Mouse (Mus musculus): ENCODE measurements at regions not wholly inside any gene's neighbourhood (a gene's known extent, or its start where the extent isn't known, plus 50 kb on each side); places are given as distances from the start of the nearest gene placed in this dataset.

DNA sequence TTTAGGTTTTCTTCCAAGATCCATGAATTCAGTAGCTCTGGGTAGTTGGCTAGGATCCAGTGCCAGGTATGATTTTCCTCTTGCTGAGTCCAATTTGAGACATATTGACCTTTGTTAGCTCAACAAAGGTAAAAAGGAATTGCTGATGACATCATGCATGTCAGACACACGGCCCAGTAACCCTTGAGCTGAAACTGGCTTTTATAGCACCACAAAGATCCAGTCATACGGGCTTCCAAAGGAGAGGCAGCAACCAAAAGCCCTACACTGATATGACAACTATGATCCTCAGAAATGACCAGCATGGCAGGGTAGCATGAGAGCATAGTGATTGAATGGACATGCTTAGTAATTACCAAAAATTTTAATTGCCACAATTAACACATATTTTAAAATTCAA is 258.0 kb upstream of the Defb41 start:
- no peak overlapping the region for H3K9ac ChIP-seq (ENCODE audit: control insufficient read depth, low read depth, low read length, poor library complexity, severe bottlenecking)
- H3K36me3 ChIP-seq (ENCODE audit: control insufficient read depth in 1 of 2, insufficient read depth in 2 of 2, low read length in 2 of 2), result no peaks in the 10 kb centered on the region
- H3K27me3 ChIP-seq (ENCODE audit: control insufficient read depth in 1 of 2, insufficient read depth in 2 of 2, low read length in 2 of 2), result no peaks in the 10 kb centered on the region
- no peak overlapping the region for H3K27ac ChIP-seq (ENCODE audit: control insufficient read depth, low read depth, low read length)
- DNase-seq (ENCODE audit: low read depth, low spot score), result no peak
- no peaks in the 10 kb centered on the region for H3K79me2 ChIP-seq (ENCODE audit: control insufficient read depth, insufficient read depth, low read length, poor library complexity)
- H3K4me1 ChIP-seq (ENCODE audit: control insufficient read depth in 1 of 2, insufficient read depth in 2 of 2, low read length in 2 of 2), result no peaks in the 10 kb centered on the region
- no peaks in the 10 kb centered on the region for H3K9me3 ChIP-seq (replicated peaks; ENCODE audit: insufficient read depth, low read length)
- TF ChIP-seq TCF12 (IDR thresholded peaks at IDR 0.05; ENCODE audit: low read depth, low read length), result no peak
- H3K4me3 ChIP-seq (ENCODE audit: control insufficient read depth in 1 of 2, insufficient read depth in 1 of 2, low read depth in 2 of 2, low read length in 2 of 2), result no peak overlapping the region

DNA sequence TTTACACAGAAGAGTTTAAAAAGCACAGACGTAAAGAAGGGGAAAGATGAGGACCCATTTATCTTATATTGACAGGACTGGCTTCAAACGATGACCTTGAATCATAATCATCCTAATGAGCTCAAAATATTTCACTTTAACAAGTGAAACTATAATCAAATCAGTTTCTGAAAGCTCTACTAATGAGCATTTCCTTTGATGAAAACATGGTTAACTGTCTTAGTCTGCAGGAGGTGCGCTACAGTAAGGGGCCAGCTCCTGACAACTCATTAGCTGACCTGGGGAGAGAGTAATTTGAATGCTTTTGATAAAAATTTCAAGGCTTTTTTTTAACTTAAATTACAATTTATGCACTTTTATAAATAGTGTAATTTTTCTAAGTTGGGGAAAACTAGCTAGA is 247.8 kb upstream of the Defb41 start:
- Histone ChIP-seq H3K27me3 (ENCODE audit: control insufficient read depth in 1 of 2, insufficient read depth in 2 of 2, low read length in 2 of 2) (no peaks in the 10 kb centered on the region), H3K9me3 (replicated peaks; ENCODE audit: insufficient read depth, low read length) (no peaks in the 10 kb centered on the region), H3K4me3 (ENCODE audit: control insufficient read depth in 1 of 2, insufficient read depth in 1 of 2, low read depth in 2 of 2, low read length in 2 of 2) (no peak overlapping the region), H3K4me1 (ENCODE audit: control insufficient read depth in 1 of 2, insufficient read depth in 2 of 2, low read length in 2 of 2) (no peaks in the 10 kb centered on the region), H3K9ac (ENCODE audit: control insufficient read depth, low read depth, low read length, poor library complexity, severe bottlenecking) (no peak overlapping the region), H3K79me2 (ENCODE audit: control insufficient read depth, insufficient read depth, low read length, poor library complexity) (no peaks in the 10 kb centered on the region), H3K36me3 (ENCODE audit: control insufficient read depth in 1 of 2, insufficient read depth in 2 of 2, low read length in 2 of 2) (no peaks in the 10 kb centered on the region), H3K27ac (ENCODE audit: control insufficient read depth, low read depth, low read length) (no peak overlapping the region)
- TF ChIP-seq MXI1 (IDR thresholded peaks at IDR 0.05; ENCODE audit: low read depth, low read length), result no peak
- no peak for TF ChIP-seq CHD2 (IDR thresholded peaks at IDR 0.05; ENCODE audit: low read length)
- DNase-seq (ENCODE audit: low read depth, low spot score), result no peak

DNA sequence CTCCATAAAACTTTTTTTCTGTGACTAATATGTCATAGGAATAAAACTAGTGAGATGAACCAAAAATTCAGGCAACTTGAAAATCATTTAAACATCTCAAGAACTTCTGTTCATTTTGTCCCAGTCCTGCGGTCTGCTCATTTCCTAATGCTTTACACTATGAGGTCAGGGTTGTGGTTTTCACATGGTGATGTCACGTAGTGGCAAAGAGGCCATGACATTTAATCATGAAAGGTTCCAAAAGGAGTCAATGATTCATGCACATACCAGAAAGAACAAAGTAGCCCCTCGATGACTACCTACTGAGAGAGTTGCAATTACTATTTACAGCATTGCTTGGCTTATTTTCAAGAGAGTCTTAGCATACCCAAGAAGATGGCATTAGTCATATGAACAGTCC is 233.6 kb upstream of the Defb41 start:
- no peaks in the 10 kb centered on the region for H3K27me3 ChIP-seq (ENCODE audit: control insufficient read depth in 1 of 2, insufficient read depth in 2 of 2, low read length in 2 of 2)
- no peak overlapping the region for H3K9ac ChIP-seq (ENCODE audit: control insufficient read depth, low read depth, low read length, poor library complexity, severe bottlenecking)
- no peaks in the 10 kb centered on the region for H3K36me3 ChIP-seq (ENCODE audit: control insufficient read depth in 1 of 2, insufficient read depth in 2 of 2, low read length in 2 of 2)
- no peak overlapping the region for H3K27ac ChIP-seq (ENCODE audit: control insufficient read depth, low read depth, low read length)
- H3K4me1 ChIP-seq (ENCODE audit: control insufficient read depth in 1 of 2, insufficient read depth in 2 of 2, low read length in 2 of 2), result no peaks in the 10 kb centered on the region
- H3K79me2 ChIP-seq (ENCODE audit: control insufficient read depth, insufficient read depth, low read length, poor library complexity), result no peaks in the 10 kb centered on the region
- H3K9me3 ChIP-seq (replicated peaks; ENCODE audit: insufficient read depth, low read length), result no peaks in the 10 kb centered on the region
- H3K4me3 ChIP-seq (ENCODE audit: control insufficient read depth in 1 of 2, insufficient read depth in 1 of 2, low read depth in 2 of 2, low read length in 2 of 2), result no peak overlapping the region
- TF ChIP-seq ELF1 (IDR thresholded peaks at IDR 0.05; ENCODE audit: low read depth, low read length) (no peak), MAZ (IDR thresholded peaks at IDR 0.05; ENCODE audit: low read depth, low read length) (no peak), ZMIZ1 (IDR thresholded peaks at IDR 0.05; ENCODE audit: low read depth, low read length) (no peak)
- DNase-seq (ENCODE audit: low read depth, low spot score), result no peak

DNA sequence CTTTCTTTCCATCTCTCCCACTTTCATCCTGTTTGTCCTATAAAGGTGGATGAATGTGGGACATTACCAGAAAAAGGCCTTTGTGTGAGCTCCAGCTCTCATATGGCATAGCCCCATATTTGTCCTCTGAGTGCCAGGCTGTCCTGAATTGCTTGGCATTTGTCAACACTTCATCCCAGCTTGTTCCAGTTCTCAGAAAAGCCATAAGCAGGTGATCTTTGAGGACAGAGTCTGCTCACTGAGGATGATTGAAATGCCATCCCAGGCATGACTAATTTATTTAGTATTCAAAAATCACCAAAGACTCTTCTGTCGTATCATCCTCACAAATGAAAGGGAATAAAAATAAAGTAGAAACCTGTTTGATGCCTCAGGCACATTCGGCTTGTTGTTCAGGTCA is 203.6 kb upstream of the Defb41 start:
- H3K4me3 ChIP-seq (ENCODE audit: control insufficient read depth in 1 of 2, insufficient read depth in 1 of 2, low read depth in 2 of 2, low read length in 2 of 2), result no peak overlapping the region
- H3K9me3 ChIP-seq (replicated peaks; ENCODE audit: insufficient read depth, low read length), result no peaks in the 10 kb centered on the region
- DNase-seq (ENCODE audit: low read depth, low spot score), result no peak
- no peaks in the 10 kb centered on the region for H3K4me1 ChIP-seq (ENCODE audit: control insufficient read depth in 1 of 2, insufficient read depth in 2 of 2, low read length in 2 of 2)
- H3K36me3 ChIP-seq (ENCODE audit: control insufficient read depth in 1 of 2, insufficient read depth in 2 of 2, low read length in 2 of 2), result no peaks in the 10 kb centered on the region
- TF ChIP-seq NELFE (IDR thresholded peaks at IDR 0.05; ENCODE audit: low read depth, low read length) (no peak), MAFK (IDR thresholded peaks at IDR 0.05; ENCODE audit: borderline replicate concordance, low read depth, low read length) (no peak), E2F4 (IDR thresholded peaks at IDR 0.05; ENCODE audit: borderline replicate concordance, low read depth, low read length) (no peak), MAX (IDR thresholded peaks at IDR 0.05; ENCODE audit: low read length) (no peak), MXI1 (IDR thresholded peaks at IDR 0.05; ENCODE audit: low read depth, low read length) (no peak), ETS1 (IDR thresholded peaks at IDR 0.05; ENCODE audit: low read depth, low read length) (no peak), BHLHE40 (IDR thresholded peaks at IDR 0.05; ENCODE audit: borderline replicate concordance, low read depth, low read length) (no peak), POLR2AphosphoS5 (IDR thresholded peaks at IDR 0.05; ENCODE audit: borderline replicate concordance, low read depth, low read length) (no peak), GABPA (IDR thresholded peaks at IDR 0.05; ENCODE audit: low read depth, low read length) (no peak), USF2 (IDR thresholded peaks at IDR 0.05; ENCODE audit: borderline replicate concordance in 1 of 2, insufficient read depth in 1 of 2, low read depth in 1 of 2, low read length in 2 of 2) (no peak), POLR2A (IDR thresholded peaks at IDR 0.05; ENCODE audit: control insufficient read depth in 1 of 2, insufficient read depth in 1 of 2, low read depth in 1 of 2, low read length in 2 of 2, poor library complexity in 1 of 2) (no peak)
- no peak overlapping the region for H3K27ac ChIP-seq (ENCODE audit: control insufficient read depth, low read depth, low read length)
- H3K79me2 ChIP-seq (ENCODE audit: control insufficient read depth, insufficient read depth, low read length, poor library complexity), result no peaks in the 10 kb centered on the region
- no peaks in the 10 kb centered on the region for H3K27me3 ChIP-seq (ENCODE audit: control insufficient read depth in 1 of 2, insufficient read depth in 2 of 2, low read length in 2 of 2)
- H3K9ac ChIP-seq (ENCODE audit: control insufficient read depth, low read depth, low read length, poor library complexity, severe bottlenecking), result no peak overlapping the region
